Mouse (Mus musculus) layer of hippocampus, adult 9-10 months (tissue): ENCODE results near the gene Rgs16.

Source experiments
- DNase-seq: peaks from one replicate; pipeline ENCODE4 v3.0.0; 2022; ENCODE audit warnings: low spot score

The Rgs16 gene

DNA sequence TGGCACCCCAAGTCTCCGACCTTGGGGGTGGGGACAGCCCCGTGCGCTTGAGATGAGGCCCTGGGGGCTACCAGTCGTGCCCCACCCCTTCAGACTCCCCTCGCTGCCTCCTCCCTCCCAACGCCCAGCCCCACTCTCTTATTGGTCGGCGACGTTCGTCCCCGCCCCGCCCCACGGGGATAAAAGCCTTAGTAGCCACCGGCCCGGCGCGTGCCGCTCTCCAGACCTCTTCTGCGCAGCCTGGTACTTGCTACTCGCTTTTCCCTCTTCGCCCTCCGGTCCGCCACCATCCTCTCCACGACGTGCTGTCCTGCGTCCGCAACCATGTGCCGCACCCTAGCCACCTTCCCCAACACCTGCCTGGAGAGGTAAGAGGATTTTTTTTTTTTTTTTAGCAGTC is at the start of gene Rgs16:
TSS of gene Rgs16 (plus strand) at position 205 of the 400 bp plus-strand sequence.
- DNase-seq: no peak

DNA sequence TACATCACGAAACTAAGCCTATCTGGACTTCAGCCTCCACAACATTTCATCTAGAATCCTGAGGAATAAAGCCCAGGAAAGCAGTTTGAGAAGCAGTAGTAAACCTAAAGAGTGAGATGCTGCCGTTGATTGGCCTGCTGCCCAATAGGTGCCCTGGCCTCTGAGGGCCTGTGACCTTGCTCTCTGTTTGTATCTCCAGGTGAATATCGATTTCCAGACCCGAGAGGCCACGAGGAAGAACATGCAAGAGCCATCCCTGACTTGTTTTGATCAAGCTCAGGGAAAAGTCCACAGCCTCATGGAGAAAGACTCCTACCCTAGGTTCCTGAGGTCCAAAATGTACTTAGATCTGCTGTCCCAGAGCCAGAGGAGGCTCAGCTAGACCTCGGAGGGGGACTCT is 47.6 kb upstream of the Rgs16 start:
- no peak for DNase-seq

DNA sequence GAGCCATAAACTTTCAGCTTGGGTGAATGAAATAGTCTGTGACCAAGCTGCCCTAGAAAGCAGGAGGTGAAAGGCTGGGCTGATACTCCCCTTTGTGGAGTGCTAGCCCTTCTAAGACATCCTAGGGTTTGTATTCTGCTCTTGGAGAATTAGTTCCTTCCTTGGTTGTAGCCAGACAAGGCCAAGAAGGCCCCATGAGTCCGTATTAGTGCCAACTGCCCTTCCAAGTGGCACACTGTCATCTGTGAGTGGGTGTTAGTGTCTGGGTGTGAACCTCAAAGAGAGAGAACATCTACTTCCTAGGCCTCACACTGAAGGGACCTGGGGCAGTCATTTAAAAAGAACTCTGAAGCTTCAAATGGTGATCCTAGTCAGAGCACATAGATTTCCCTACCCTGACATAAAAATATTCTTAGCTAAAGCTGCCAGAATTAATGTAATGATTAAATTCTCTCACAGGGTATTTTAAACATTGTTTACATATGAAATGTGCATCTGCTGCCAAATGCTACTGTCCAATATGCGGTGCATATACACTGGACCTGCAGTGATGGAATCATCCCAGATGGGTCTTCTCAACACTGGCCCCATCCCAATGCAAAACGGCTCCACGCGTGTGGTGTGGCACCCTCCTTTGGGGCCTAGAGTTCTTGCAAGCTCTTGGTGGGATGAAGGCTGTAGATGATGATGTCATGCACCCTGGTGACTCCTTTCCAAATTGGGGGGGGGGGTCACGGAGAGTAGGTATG is 45.6 kb upstream of the Rgs16 start:
- no peak for DNase-seq

DNA sequence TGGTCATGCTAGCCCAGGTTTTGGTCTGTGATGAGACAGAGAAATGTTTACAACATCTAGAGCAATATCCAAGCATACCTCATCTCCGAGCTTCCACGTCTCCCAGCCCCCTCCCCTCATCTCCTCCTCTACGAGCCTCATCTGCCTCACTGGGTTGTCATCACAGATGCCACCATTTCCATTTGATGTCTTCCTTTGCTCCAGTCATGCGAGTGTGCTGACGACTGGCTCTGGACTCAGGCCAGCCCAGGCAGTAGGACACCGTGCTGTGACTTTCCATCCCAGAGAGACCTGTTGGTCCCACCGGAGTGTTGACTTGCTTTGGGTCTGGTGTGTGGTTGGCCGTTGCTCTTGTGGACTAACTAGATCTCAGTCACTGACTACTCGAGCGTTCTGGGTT is 44.8 kb upstream of the Rgs16 start:
- DNase-seq: no peak

DNA sequence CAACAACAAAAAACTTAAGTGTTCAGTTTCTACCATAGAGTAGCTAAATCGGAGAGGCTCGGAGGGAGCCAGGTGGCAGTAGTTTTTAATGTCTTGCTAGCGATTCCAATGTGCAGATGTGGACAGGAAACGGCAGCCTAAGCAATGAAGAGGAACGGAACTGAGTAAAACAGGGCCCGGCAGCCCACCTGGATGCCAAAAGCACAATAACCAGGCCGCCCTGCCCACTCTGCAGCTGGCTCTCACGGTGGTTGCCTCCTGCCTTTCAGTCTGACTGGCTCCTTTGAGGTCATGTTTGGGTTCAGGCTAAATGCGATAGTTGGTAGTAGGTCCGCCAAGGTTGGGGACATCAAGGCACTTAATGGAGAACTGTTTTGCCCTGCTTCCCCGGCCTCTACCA is 44.1 kb upstream of the Rgs16 start:
- no peak for DNase-seq

DNA sequence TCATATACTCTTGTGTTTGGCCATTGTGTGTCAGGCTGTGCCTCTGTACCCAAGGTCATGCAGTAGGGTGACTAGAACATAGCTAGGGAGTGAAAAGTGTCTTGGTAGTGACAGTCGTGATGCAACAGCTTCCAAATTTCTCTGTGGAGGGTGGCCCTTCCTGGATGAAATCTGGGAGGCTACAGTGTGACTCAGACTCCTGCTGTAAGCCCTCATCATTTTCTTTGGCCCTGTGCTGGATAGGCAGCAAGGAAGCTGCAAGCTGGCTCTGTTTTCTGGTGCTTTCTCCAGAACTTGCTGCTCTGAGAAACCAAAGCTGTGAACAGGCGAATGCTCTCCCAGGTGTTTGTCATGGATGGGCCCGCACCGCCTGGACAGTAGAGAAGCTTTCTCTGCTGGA is 43.6 kb upstream of the Rgs16 start:
- no peak for DNase-seq

DNA sequence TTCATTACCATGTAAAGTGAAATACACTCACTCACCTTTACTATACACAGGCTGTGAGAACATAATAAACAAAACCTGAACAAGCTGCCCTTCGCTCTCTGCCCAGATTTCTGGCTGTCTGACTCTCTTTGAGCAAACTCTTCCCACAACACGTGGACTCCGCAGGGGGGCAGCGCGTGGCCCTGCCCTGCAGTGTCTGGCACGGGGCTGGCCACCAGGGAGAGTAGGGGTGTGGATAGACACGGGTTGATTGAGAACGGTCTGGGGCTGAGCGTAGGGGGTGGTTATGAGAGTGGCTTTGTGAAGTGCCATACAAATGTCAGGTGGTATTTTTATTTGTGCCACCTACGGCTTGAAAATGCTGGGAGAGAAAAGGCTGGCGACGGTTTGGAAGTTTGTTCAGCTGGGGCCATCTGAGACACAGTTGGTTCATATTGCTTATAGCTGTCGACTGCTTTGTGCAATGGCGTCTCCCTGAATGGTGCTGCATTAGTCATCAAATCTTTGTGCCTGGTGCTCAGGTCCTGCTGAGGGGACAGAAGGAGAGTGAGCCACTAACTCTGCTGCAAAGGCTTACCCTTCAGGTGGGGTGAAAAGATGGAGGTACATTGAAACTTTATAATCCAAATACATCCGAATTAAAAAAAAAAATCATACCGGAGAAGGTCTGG is 42.4 kb upstream of the Rgs16 start:
- no peak for DNase-seq

DNA sequence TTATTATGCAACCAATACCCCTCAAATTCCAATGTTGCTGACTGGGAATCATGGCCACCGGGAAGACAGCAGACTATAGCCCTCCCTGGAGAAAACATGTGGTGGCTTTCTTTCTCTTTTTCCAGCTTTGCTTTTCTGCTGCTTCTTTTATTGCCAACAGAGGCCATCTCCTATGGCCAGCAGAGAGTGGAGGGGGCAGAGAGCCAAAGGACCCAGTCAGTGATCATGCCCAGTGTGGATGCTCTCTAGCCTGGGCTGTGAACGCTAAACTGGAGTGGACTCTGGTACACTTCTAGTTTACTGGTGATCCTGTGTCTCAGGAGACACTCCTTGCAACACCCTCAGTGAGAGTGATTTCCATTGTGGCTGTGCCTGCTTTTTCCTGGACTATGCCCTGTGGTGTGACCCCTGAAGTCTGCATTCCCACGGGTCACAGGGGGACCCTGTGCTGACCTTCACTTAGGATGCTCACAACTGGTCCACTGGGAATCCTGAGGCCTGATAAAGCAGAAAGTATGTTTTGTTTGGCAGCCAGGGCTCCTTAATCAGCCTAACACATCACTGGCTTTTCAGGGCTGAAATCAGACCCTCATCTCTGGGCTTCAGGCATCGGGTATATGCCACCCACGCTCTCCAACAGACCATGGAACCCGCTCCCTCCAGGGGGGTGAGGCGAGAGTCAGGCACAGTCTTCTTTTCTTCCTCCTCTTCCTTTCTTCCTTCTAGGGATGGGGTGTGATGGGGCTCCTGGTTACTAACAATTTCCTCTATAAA is 41.7 kb upstream of the Rgs16 start:
- DNase-seq: no peak

DNA sequence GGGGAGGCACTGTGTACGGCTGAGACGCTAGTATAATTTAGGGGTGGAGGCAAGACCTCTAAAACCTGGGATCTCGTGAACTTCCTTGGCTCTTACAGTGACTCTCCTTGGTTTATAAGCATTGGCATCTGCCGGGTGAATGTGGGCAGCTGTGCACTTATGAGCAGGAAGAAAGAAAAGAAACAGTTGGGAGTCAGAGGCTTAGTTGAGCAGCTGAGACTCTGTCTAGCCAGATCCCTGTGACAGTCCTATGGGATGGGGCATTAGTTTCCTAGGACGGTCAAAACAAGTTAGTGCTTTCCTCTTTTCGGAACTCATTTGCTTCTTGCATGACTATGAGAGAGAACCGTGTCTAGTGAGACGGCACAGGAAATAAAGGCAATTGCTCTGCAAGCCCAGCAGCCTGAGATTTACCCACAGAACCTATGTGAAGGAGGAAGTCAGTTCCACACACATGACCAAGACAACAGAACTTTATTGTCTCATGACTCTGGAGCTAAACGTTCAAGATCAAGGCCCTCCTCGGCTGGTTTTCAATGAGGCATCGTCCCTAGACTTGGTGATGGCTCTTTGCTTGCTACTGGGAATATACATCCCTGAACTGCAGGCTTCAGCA is 39.6 kb upstream of the Rgs16 start:
- DNase-seq: no peak

DNA sequence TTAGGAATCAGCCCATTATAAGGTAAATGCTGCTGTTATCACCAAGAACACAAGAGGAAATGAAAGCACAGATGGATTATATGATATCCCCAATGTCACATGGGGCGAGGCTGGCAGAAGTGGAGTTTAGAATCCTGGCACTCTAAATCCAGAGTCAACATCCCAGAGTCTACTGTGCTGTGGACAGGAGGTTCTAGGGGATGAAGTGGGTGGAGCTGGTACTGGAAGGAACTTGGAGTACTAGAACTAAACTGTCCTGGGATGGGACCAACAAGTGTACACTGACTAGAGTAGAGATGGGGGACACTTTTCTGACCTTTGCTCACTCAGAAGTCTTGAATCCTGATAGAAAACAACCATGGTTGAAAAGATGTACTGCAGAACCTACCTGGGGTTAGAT is 38.7 kb upstream of the Rgs16 start:
- no peak for DNase-seq

DNA sequence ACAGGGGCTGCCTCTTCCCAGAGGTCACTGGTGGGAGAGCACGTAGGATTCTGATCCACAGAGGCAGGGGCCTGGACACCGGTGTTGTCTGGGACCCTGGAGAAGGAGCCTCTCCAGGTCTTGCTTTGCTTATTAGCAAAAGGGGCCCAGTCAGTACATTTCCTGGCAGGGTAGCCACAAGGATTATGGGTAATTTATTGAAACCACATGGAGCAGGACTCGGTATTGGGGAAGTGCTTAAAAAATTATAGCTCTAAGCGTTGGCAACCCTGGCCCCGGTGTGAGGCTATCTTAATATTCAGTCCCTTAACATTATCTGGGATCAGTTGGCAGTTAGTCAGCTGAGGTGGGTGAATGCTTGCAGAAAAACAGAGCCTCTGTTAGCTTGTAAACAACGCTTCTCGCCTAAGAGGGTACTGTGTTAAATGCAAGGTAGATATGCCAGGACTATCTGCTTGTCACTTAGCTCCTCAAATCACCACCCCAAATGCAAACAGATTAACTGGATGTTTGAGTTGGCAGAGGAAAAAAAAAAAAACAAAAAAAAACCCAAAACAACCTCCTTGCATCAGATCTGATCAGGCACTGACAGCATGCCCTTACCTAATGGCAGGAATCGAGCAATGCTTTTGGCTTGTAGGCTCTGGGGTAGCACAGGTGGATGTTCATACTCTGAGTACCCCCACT is 37.8 kb upstream of the Rgs16 start:
- no peak for DNase-seq

DNA sequence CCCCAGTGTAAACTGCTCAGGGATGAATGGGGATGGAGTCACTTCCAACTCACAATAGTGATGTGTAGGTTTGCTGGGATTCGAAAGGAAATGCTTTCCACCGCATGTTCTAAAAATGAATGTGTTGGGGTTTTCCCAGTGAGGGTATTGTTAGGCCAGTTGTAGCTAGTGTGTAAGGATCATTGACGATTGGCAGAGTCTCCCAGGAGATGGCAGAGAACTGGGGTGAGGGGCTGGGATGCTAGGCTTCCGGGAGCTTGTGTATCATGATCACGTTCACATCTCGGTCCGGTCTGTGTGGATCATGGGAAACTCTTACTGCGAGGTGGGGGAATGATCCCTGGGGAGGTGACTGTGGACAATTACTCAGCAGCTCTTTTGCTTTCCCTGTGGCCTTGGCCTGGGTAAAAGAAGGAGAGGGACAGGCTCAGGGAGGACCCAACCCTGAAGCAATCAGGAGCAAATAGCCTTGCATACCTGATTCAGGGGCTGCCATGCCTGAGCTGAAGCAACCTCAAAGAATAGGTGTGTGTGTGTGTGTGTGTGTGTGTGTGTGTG is 37.2 kb upstream of the Rgs16 start:
- no peak for DNase-seq

DNA sequence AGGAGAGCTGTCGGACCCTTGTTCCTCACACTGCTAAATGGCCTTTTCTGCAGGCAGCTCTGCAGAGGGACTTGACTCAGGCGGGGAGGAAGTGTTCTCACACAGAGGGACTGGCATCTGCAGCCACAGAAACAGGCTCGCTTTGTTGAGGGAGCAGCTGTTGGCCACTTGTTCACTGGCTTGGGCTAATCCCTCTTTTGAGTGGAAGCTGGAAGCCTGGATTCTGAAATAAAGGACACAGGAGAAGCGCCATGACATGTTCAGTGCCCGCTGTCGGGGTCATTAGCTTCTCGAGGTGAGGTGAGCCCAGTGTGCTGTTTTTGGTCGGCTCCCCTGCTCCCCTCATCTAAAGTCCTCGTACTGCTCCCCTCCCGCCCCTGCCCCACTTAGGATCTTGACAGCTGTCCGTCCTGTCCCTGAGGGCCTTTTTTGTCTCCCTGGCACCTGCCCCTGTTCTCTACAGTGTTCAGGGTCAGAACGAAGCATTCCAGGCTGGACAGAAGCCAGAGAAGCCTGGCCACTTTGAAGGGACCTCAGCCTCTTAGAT is 36.6 kb upstream of the Rgs16 start:
- peak; percentile 31 for DNase-seq

DNA sequence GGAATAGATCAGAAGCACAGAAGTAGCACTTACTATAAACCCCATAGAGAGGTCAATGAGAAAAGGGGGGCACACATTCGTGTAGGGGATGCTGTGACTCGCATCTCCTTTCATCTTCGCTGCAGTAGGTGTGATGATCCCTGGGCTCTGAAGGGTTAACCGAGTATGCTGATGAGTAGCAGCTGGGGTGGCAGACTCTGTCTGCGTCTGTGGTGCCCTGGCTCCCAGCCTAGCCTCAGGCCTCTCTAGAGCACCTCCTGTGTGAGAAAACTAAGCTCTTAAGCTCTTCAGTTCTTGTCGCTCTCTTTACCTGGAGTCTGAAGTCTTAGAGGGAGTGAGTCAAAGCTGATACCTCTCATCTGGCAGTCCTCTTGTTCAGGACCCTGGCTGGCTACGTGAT is 36.0 kb upstream of the Rgs16 start:
- no peak for DNase-seq

DNA sequence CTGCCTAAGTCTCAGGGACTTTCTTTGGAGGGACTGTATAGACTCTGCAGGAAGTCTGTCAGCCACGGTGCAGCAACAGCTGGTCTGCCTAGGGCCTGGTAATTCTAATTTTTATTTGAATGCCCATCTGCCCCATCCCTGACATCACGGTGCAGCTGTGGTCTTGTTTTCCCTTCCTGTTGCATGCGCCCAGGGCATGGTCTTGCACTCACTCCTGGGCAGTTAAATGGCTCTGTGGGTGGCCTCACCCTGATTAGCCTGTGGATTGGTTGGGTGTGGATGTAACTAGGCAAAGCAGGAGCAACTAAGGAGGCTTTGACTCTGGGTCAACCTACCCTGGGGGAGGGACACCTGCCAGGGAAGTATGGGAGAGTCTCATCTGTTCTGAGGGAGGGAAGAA is 35.2 kb upstream of the Rgs16 start:
- DNase-seq: no peak

DNA sequence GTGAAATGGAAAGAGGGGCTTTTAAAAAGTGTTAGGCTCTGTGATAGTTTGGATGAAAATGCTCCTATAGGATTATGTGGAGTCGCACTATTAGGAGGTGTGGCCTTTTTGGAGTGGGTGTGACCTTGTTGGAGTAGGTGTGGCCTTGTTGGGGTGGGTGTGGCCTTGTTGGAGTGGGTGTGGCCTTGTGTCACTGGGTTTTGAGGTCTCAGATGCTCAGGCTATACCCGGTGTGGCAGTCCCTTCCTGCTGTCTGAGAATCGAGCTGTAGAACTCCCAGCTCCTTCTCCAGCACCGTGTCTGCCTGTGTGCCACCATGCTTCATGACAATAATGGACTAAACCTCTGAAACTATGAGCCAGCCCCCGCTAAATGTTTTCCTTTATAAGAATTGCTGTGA is 31.5 kb upstream of the Rgs16 start:
- DNase-seq: no peak

DNA sequence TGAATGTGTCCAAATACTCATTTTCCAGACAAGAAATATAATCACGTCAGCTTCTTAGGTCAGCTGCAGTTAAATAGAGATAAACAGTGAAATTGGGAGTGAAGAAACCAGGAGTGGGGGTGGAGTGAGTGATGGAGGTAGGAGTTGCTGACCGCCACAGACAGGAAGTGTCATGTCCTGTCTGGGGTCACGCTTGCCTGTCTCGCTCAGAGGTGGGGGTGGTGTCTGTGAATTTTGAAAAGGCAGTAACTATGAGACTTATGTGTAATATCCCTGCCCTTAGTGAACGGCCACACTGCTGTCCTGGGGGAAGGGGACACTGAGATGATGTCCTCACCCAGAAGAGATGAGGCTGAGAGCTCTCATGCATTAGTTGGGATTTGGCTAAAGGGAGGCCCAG is 30.7 kb upstream of the Rgs16 start:
- DNase-seq: no peak

DNA sequence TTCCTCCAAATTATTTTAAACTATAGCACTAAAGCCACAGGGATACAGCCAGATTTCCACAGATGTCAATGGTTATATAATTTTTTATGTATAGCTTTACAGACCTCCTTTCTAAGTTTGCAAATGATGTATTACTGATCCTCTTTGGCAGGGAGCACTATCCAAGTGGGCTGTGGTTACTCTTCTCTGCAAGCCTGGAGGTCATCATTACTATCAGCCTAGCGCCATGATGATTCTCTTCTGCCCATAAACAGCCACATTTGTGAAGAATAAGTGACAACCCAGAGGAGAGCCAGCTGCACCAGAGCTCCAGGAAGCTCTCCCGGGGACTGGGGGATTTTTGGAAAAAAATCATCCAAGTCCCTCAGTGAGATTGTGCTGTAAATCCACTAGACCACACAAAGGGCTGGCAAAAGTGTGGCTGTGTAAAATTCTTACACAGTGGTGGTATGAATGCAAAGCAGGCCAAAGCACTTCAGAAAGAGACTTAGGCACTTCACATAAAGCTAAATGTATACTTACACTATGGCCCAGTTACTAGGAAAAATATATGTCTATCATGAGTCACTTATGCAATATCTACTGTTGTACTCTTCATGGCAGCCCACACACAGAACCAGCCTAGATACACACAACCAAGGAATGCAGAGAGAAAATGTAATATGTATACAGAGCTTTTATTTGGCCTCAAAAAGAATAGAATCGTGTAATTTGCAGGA is 28.4 kb upstream of the Rgs16 start:
- no peak for DNase-seq

DNA sequence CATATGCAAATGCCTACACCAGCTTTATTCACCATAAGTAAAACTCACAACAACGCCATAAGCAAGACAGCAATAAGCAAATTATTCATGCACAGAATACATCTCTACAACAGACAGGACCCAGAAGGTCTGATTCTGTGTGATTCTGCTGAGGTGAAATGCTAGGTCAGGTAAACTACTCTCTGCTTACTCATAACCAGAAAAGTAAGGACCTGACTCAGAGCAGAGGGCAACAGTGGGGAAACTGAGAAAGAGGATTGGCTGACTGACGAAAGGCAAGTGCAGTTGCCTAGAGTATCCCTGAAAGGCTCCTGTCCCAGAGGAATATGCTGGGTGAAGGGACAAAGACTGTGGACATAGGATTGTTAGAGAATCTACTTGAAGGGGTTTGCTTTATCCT is 27.5 kb upstream of the Rgs16 start:
- DNase-seq: no peak

DNA sequence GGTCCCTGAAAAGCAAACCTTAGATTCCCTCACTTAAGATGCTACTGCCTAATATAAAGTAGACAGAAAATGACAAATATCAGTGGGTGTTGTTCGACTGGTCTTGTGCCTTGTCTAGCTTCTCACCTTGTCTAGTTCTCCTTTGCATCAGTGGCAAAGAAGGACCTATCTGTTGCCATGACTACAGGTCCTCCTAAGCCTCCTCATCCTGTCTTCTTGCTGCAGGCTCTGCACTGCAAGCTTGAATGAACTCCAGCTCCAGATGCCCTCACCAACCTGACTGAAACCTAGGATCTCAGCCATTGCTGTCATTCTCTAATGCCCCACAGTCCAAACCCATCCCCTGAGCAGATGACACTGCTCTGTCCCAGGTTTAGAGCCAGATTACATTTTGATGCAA is 22.2 kb upstream of the Rgs16 start:
- no peak for DNase-seq

DNA sequence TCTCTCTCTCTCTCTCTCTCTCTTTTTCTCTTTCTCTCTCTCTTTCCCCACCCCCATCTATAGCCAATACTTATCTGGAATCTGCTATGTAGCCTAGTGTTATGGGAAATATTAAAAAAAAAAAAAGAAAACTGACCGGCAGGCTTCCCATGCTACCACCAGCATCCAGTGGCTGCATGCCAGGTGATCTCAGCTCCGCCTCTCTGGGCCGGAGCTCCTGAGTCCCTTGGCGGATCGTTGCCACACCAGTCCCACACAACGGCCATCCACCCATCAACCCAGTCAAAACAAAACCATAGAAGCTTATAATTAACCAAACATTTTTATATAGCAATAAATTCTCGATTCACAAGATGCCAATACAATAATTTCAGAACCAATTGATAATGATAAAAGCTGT is 19.2 kb upstream of the Rgs16 start:
- no peak for DNase-seq
